Comparison of ENCODE assay signal across 15 mouse cellular contexts in genomic region chr19:20529921-20530696, GRCm38 (mm10). TPM values are rescaled to one million over a fixed set of nuclear protein-coding genes. Genes with fewer than 3 reads are reported as not detected.
DNase-seq lines count a peak whose midpoint lies in the region; ATAC-seq and TF ChIP-seq lines count a peak whose summit lies in the region.
"Had no signal": no experiment of that assay in that cellular context is flagged by ENCODE, and none has a peak within 500 bp of the region (broad histone marks: within the 10 kb centered on the region; RNA-seq: fewer than 3 reads in every experiment).

No protein-coding gene starts in this region.

- peak; percentile 41; the same call in 1 of the 2 replicates for TF ChIP-seq EP300 in liver, postnatal 0 days (IDR thresholded peaks at IDR 0.05; ENCODE audit: low read depth)

- no peaks in the 10 kb centered on the region for H3K27me3 ChIP-seq in liver, postnatal 0 days (ENCODE audit: insufficient read depth, low read length)
- H3K27me3 ChIP-seq in liver, embryonic 12.5 days (replicated peaks) = no peaks in the 10 kb centered on the region
- H3K27me3 ChIP-seq: forebrain, embryonic 15.5 days; heart, embryonic 15.5 days; liver, embryonic 13.5 days had no signal

- H3K36me3 ChIP-seq in liver, postnatal 0 days (replicated peaks; ENCODE audit: insufficient read depth, low read length) = no peaks in the 10 kb centered on the region
- no peaks in the 10 kb centered on the region for H3K36me3 ChIP-seq in liver, embryonic 12.5 days
- H3K36me3 ChIP-seq: forebrain, embryonic 15.5 days; heart, embryonic 15.5 days; liver, embryonic 13.5 days had no signal

- no peaks in the 10 kb centered on the region for H3K9me3 ChIP-seq in liver, postnatal 0 days (ENCODE audit: low read length)
- H3K9me3 ChIP-seq in liver, embryonic 12.5 days (replicated peaks) = no peaks in the 10 kb centered on the region
- H3K9me3 ChIP-seq: forebrain, embryonic 15.5 days; heart, embryonic 15.5 days; liver, embryonic 13.5 days had no signal

- H3K4me3 ChIP-seq in liver, postnatal 0 days (ENCODE audit: low read depth, low read length) = no peak overlapping the region
- H3K4me3 ChIP-seq in liver, embryonic 12.5 days = no peak overlapping the region
- H3K4me3 ChIP-seq: forebrain, embryonic 15.5 days; heart, embryonic 15.5 days; left cerebral cortex, adult 2 months; liver, embryonic 13.5 days had no signal

- no peaks in the 10 kb centered on the region for H3K4me1 ChIP-seq in liver, postnatal 0 days (ENCODE audit: insufficient read depth)
- H3K4me1 ChIP-seq in liver, embryonic 12.5 days = no peaks in the 10 kb centered on the region
- H3K4me1 ChIP-seq: forebrain, embryonic 15.5 days; heart, embryonic 15.5 days; liver, embryonic 13.5 days had no signal

- H3K9ac ChIP-seq in liver, postnatal 0 days (replicated peaks) = no peak overlapping the region
- no peak overlapping the region for H3K9ac ChIP-seq in liver, embryonic 12.5 days
- H3K9ac ChIP-seq: forebrain, embryonic 15.5 days; heart, embryonic 15.5 days; liver, embryonic 13.5 days had no signal

- H3K27ac ChIP-seq in liver, postnatal 0 days (ENCODE audit: low read depth) = no peak overlapping the region
- H3K27ac ChIP-seq in liver, embryonic 12.5 days = no peak overlapping the region
- H3K27ac ChIP-seq: forebrain, embryonic 15.5 days; heart, embryonic 15.5 days; left cerebral cortex, adult 2 months; liver, embryonic 13.5 days had no signal

- DNase-seq in gastrocnemius, adult 18-20 months (ENCODE audit: low spot score) = peak; percentile 37
- DNase-seq in gastrocnemius, postnatal 10 days = no peak
- DNase-seq in liver, postnatal 0 days = no peak
- DNase-seq in fat pad, adult 2 months (ENCODE audit: extremely low read depth, low read depth, low spot score) = peak; percentile 56
- peak; percentile 50 for DNase-seq in lung, postnatal 36 days
- DNase-seq in right cerebral cortex, postnatal 36 days (ENCODE audit: low spot score in 2 of 2) = no peak
- DNase-seq: cerebellum, adult 9-10 months; liver, embryonic 13.5 days had no signal

- WGBS in liver, postnatal 0 days (ENCODE audit: insufficient replicate concordance) = 71% methylated on average over 1 of the region's 1 CpGs
- WGBS in liver, embryonic 12.5 days (ENCODE audit: insufficient replicate concordance) = 79% methylated on average over 1 of the region's 1 CpGs

- TF ChIP-seq CTCF in liver, postnatal 0 days (IDR thresholded peaks at IDR 0.05; ENCODE audit: low read depth) = no peak

- ATAC-seq in liver, postnatal 0 days = peak; percentile 84
- no peak for ATAC-seq in liver, embryonic 12.5 days
- no peak for ATAC-seq in CD4-positive, CD25-positive, alpha-beta regulatory T cell, adult 4 months
- ATAC-seq: forebrain, embryonic 15.5 days had no signal

- H3K4me2 ChIP-seq in liver, postnatal 0 days (ENCODE audit: low read depth, low read length) = no peak overlapping the region
- H3K4me2 ChIP-seq in liver, embryonic 12.5 days = no peak overlapping the region
- H3K4me2 ChIP-seq: forebrain, embryonic 15.5 days; heart, embryonic 15.5 days; liver, embryonic 13.5 days; midbrain, embryonic 11.5 days had no signal

RNA-seq across cellular contexts. Expression of gene Aldh1a1, which starts 37.6 kb away (rescaled TPM):
- 100 to 1,000 TPM; 164 to 219 TPM for total RNA-seq in gastrocnemius, adult 18-20 months (2021)
- 10 to 100 TPM; 15.6 to 17.9 TPM for total RNA-seq in gastrocnemius, postnatal 10 days (2021)
- 2.3 and 3.0 TPM in 2 replicates for polyA plus RNA-seq in liver, postnatal 0 days (2015; fragmentation: Nextera tagmentation; extraction: Ambion mirVana)
- polyA plus RNA-seq in liver, embryonic 12.5 days (2016; fragmentation: Nextera tagmentation; extraction: Ambion mirVana) = 0.57 and 0.62 TPM in 2 replicates
- not detected for polyA plus RNA-seq in CD4-positive, CD25-positive, alpha-beta regulatory T cell, adult 4 months (2017; shearing (Covaris generic))
- polyA plus RNA-seq: neural tube, embryonic 11.5 days had no signal

Comparison
In these comparisons a context has a peak if more than half of its experiments do, and no peak if none do; other contexts are left out.
1. DNase-seq: peak in gastrocnemius, adult 18-20 months (single experiment), fat pad, adult 2 months (single experiment) and lung, postnatal 36 days (single experiment); none in gastrocnemius, postnatal 10 days (single experiment), liver, postnatal 0 days (single experiment) and right cerebral cortex, postnatal 36 days (0 of 2).